Mouse (Mus musculus) hindbrain, embryonic 12.5 days (tissue): ENCODE data around the gene Tnfrsf25. TPM values are rescaled to one million over a fixed set of nuclear protein-coding genes. Genes with fewer than 3 reads are reported as not detected.

ENCODE experiments used
- polyA plus RNA-seq: library from polyadenylated mRNA; unstranded; fragments of >200 nt; fragmentation: Nextera tagmentation; extraction: Ambion mirVana; gene quantifications from 2 replicates; pipeline ENCODE4 v1.2.1, GENCODE M21; 2016

The Tnfrsf25 gene
- polyA plus RNA-seq, 1 experiment from 2014 or later: 0.74 TPM

Other genes starting within 250 kb of the Tnfrsf25 start
- 82.8 and 83.2 TPM in 2 replicates for gene Dnajc11, start 182.2 kb upstream of the Tnfrsf25 start, polyA plus RNA-seq
- gene Thap3, start 126.9 kb upstream of the Tnfrsf25 start, polyA plus RNA-seq: 31.7 and 37.0 TPM in 2 replicates
- 29.2 and 29.7 TPM in 2 replicates for gene Phf13, start 119.7 kb upstream of the Tnfrsf25 start, polyA plus RNA-seq
- 8.0 and 8.2 TPM in 2 replicates for gene Klhl21, start 107.1 kb upstream of the Tnfrsf25 start, polyA plus RNA-seq
- 20.4 and 25.2 TPM in 2 replicates for gene Zbtb48, start 88.3 kb upstream of the Tnfrsf25 start, polyA plus RNA-seq
- 1.0 and 1.2 TPM in 2 replicates for gene Tas1r1, start 77.4 kb upstream of the Tnfrsf25 start, polyA plus RNA-seq
- gene Nol9, start 76.6 kb upstream of the Tnfrsf25 start, polyA plus RNA-seq: 32.6 and 33.9 TPM in 2 replicates
- gene Plekhg5, start 43.4 kb upstream of the Tnfrsf25 start, polyA plus RNA-seq: 11.7 and 12.0 TPM in 2 replicates
- 0.82 and 2.3 TPM in 2 replicates for gene Espn, start 36.4 kb downstream of the Tnfrsf25 start, polyA plus RNA-seq
- 2.4 and 2.9 TPM in 2 replicates for gene Hes2, start 42.9 kb downstream of the Tnfrsf25 start, polyA plus RNA-seq
- gene Acot7, start 62.2 kb downstream of the Tnfrsf25 start, polyA plus RNA-seq: 128 and 132 TPM in 2 replicates
- 13.1 and 16.2 TPM in 2 replicates for gene Gpr153, start 158.3 kb downstream of the Tnfrsf25 start, polyA plus RNA-seq
- 1.2 and 2.1 TPM in 2 replicates for gene Hes3, start 175.7 kb downstream of the Tnfrsf25 start, polyA plus RNA-seq
- gene Icmt, start 181.3 kb downstream of the Tnfrsf25 start, polyA plus RNA-seq: 25.3 and 25.6 TPM in 2 replicates
- 2.5 and 3.8 TPM in 2 replicates for gene Rnf207, start 203.1 kb downstream of the Tnfrsf25 start, polyA plus RNA-seq
- 257 and 282 TPM in 2 replicates for gene Rpl22, start 209.8 kb downstream of the Tnfrsf25 start, polyA plus RNA-seq
- 4.1 and 4.8 TPM in 2 replicates for gene Chd5, start 222.7 kb downstream of the Tnfrsf25 start, polyA plus RNA-seq